Mouse (Mus musculus) lung, postnatal 4 days (tissue): Measurements from ENCODE around the gene Cldn24.
"Not testable (repeated sequence)": the region's sequence is repeated elsewhere in the genome, so short reads cannot be mapped to it uniquely, and the experiment has no call there.

Experiments used
- DNase-seq, 2 experiments: peaks; one replicate each; pipeline ENCODE4 v3.0.0; 2021

Cldn24 gene

DNA sequence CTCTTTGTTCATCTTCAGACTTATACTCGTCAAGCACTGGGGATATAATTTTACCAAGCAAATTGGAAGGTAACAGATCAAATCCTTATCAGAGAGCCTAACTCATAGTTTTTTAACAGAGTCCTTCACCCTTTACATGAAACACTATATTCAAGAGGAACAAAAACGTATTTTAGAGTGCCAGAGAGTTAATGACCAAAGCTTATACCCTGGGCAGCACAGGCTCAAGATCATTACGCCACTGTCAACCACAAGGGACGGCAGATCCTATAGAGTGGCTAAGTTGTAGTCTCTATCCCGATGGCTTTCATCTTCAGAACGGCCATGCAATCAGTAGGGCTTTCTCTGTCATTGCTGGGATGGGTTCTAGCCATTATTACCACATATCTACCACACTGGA, at the start of gene Cldn24:
Gene Cldn24 (plus strand): TSS at position 301 of the 400 bp plus-strand sequence.
- no peak for DNase-seq

DNA sequence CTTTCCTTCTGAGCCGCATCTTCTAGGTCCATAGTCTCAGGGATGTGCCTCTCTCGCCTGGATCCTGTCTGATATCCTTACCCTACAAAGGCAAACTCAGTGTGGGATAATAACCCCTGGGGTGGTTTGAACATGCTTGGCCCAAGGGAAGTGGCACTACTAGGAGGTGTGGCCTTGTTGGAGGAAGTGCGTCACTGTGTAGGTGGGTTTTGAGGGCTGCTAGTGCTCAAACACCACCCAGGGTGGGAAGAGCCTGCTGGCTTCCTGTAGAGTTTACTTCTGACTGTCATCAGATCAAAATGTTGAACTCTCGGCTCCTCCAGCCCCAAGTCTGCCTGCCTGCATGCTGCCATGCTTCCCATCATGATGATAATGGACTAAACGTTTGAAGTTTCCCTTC, 49.0 kb upstream of the Cldn24 start:
- no peak for DNase-seq

DNA sequence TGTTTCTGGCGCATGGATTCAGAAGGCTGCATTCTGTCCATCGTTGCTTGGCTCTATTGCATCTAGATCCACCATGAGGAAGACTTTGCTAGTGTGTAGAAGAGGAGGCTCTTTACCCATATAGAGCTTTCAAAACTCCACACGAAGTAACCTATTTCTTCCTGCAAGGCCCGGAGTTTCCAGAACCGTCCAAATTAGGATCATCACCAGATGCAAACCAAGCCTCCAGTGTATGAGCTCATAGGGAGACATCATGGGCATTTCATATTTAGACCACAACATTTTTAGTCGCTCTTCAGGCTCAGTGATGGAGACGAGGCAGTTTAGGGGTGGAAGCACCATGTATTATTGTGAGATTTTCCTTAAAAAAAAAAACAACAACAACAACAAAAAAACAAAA, 44.5 kb upstream of the Cldn24 start:
- DNase-seq: no peak

DNA sequence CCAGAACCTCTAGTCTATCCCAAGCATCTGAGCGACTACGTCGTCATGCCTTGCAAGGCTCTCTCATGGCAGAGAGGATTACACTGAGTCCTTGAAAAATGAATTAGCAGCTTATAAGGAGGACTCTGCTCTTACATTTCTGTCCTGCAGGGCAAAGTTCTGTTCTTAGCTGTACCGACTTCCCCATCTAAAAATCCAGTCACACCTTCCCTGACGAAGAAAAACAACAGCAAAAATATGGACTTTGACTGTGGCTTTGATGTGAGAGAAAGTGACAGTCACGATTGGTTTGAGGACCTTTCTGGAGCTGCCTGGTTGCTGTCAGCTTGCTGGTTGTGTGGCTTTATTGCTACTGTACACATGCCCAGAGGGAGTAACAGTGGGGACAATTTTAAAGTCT, 42.4 kb upstream of the Cldn24 start:
- no peak for DNase-seq

DNA sequence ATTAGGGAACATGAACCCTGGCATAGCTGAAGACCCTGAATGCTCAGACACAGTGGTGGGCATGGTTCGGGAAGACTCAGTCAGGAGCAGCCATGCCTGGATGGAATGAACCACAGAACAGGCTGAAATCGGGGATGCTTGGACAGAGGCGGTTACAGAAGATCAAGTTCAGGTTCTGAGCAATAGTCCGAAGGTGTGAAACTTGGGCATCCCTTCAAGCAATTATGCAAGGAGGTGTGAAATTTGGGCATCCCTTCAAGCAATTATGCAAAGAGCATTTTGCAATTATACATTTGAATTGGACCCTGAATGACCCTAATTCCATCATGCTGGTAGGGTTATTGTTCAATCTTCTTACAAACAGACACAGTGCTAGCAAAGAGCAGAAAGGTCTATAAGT, 40.1 kb upstream of the Cldn24 start:
- no peak for DNase-seq

DNA sequence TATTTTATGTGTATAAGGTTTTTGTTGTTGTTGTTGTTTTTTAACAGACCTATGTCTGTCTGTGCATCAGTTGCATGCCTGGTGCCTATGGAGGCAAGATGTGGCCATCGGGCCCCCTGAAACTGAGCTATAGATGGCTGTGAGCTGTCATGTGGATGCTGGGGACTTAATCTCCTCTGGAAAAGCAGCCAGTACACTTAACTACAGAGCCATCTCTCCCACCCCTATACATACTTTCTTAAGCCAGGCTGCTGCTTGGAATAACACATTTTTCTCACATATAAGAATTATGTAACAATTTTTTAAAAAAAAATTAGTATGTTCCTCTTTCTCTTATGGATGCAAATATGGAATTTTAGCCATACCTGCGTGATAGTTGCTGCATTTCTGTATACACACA, 38.4 kb upstream of the Cldn24 start:
- DNase-seq: no peak

DNA sequence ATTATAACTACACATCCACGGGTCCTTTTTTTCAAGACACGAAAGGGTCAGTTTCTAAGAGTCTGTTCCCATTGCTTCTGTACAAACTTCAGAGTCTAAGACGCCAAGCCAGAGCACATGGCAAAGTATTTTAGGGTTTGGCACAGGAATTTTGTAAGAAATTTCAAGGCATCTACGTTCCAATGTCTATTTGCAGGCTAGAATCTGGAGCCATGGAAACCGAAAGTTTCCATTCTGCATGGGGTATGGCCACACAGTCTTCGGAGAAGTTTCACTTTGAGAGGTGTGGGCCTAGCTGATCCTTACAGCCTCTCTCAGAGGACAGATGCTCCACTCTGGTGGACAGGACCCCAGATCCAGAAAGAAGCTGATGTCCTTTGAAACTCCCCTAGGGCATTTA, 38.0 kb upstream of the Cldn24 start:
- DNase-seq: no peak

DNA sequence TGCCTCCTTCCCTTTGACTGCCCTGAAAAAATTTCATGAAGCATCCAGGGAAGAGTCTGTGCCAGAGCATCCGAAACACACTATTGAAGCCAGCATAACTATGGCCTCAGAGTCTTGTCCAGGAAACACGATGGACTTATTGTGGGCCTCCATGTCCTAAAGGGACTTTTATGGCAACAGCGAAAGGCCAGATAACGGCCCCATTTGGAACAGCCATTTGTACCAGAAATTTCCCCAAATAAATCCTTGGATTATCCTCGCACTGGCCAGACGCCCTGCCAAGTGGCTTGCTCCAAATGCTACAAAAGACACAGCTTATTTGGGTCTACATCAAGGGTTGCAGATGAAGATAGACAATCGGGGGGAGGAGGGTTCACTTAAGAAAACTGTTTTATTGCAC, 37.5 kb upstream of the Cldn24 start:
- DNase-seq: no peak

DNA sequence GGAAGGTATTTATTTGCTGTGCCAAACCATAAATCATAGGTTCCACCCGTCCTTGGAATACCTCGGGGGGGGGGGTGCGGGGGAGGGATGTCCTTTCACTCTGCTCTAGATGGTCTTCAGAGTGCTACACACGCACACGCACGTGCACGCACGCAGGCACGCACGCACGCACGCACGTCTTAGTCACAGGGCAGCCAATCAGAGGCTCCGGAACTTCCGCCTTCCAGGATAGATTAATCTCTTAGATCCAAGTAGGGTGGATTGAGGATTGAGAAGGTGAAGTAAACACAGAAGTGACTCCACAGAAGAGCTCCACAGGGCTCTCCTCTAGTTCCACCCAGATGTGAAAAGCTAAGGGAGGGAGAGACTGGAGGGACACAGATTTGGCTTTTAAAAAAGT, 35.6 kb upstream of the Cldn24 start:
- DNase-seq: no peak

DNA sequence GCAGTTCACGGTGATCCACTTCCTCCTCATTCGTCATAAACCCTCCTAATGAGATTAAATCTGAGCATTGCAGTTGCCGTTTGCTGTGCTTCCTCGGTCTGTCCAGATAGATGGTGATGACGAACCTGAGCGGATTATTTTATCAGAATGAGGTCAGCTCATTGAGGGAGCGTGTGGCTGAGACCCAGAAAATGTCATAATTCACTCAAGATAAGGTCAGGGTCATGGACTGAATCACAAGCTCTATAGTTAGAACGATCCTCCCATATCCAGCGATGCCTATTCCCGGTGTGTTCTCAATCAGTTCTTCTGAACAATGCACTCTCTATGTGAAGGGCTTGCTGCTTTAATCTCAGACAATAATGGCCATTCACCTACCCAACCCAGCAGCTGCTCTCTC, 34.2 kb upstream of the Cldn24 start:
- no peak for DNase-seq

DNA sequence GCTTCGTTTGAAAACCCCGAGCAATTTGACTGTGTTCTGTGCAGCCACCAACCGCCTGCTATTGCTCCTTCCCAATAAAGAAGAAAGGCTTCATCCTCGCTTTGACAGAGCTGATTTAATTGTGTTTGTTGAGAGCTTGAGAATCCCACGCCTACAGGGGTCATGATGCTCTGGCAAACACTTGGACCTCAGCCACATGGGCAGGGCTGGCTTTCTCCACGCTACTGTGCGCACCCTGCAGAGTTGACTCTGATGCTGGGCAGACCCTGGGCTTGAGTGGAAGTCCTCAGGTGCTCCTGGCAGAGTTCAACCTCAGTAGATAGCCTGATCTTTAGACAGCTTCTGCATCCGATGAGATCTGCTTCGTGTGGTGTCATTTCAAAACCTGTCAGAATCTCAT, 30.0 kb upstream of the Cldn24 start:
- DNase-seq: no peak

DNA sequence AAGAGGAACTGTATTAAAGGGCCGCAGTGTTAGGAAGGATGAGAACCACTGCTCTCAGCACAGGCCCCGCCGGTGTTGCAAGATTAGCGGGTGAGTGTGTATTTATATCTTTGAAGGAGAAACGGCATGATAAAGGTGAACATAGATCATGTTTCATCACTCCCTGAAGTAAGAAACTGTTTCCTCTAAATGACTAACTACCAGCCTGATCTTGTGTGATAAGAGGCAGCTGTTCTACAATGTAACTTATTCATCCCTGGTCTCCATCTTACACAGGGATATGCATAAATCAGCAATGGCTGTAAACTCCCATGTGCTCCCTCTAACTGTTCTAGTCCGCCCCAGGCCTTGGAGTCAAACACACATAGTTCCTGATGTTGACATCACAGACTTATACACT, 22.5 kb upstream of the Cldn24 start:
- DNase-seq: no peak

DNA sequence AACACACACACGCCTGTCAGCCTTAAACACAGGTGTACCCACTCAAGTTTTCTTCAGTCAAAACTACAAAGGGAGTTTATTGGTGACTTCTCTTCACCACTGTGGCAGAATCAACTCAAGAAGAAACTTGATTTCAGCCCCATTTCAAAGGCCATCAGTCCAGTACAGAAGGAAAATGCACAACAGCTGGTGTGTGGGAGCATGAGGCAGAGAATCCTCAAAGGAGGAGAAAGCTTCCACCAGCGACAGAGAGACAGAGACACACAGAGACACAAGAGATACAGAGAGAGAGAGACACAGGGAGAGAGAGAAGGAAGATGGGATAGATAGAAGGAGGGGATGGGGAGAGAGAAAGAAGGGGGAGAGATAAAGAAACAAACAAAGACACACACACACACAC, 19.6 kb upstream of the Cldn24 start:
- DNase-seq: no peak

DNA sequence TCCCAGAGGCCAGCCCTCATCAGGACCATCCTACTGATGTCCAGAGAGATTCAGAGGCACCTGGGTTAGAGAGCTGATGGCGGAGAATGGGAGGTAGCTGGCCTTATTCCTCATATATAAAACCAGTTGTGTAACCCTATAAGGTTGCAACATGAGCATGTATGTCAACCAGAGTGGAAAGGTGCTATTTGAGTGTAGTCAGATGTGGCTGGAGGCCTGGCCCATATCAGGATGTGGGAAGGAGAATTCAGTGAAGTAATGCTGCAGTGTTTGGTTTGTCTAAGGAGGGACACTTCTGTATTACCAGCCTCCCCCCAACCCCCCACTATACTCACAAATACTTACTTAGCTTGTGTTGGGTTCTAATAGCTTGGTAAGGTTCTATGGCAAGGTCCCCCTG, 17.7 kb upstream of the Cldn24 start:
- DNase-seq: no peak

DNA sequence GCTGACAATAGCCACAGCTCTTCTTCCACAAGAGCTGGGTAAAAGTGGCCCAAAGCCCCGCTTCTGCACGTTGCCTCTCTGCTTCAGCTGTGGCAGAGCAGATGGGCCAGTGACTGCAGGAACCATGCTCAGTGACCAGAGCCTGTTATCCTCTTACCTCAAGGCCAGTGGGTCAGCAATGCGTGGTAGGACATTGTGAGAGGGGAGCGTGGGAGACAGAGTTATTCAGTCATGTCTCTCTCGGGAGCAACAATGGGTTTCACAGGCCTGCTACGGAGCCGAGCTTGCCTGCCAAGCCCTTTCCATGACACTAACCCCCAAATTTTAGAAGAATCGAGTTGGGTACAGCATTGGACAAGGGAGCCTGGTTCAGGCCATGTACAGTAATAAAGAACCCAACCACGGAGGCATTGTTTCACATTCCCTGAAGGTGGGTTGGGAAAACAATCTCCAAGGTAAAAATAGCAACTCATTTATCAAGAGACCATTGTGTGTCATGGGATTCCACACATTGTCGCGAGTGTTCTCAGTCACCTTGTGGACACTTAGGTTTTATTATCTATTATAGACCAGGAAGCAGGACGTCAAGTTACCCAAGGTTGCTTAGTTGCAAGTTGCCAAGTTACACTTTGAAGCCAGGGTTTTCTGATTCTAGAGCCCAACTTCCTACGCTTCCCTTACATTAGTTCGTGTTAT, 11.8 kb upstream of the Cldn24 start:
- no peak for DNase-seq

DNA sequence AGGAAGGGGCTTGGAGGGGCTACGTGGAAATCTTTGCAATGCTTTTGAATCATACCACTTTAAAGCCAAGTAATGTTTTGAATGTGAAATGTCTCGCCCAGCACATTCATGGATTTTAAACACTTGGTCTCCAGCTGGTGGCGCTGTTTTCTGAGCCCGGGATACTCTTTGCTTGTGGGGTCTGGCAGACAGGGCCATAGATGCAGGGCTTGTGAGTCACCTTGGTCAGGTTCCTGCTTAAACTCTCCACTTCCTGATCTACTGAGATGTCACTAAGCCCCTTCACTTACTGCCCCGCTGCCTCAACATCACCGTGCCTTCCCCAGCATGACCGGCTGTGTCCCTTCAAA, 11.3 kb upstream of the Cldn24 start:
- no peak for DNase-seq

DNA sequence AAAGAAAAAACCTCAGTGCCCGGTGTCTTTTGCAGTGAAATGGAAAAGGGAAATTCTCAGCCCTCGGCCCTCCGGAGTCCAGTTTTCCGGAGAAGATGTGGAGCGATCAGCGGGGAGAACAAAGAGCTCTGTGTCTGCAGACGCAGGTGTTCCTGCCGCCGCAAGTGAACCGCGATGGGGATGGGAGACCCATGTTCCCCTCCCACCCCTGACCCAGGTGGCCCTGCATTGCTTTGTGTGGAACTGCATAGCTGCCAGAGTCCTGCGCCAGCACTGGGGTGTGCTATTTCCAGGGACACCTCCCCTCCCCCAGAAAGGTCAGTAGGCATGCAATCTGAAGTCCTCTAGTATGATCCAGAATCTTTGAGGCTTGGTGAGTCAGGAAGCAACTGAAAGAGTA, 10.7 kb upstream of the Cldn24 start:
- no peak for DNase-seq

DNA sequence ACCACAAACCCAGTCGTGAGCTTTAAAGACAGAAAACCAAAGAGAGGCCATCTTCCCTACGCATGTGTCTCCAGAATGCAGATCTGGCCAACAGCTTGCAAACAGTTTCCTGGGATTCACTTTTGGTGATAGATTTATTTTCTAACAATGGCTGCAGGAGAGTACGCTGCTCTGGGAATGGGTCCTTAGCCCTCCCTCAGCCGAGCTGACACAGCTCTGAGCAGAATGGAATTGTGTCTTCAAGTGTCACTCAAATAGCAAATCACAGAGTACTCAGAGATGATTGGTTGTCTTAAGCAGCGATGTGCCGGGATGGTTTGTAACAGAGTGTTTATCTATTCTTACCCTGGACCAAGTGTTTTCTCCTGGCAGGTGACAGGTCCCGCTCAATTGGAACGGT, 2.9 kb upstream of the Cldn24 start:
- DNase-seq: no peak

DNA sequence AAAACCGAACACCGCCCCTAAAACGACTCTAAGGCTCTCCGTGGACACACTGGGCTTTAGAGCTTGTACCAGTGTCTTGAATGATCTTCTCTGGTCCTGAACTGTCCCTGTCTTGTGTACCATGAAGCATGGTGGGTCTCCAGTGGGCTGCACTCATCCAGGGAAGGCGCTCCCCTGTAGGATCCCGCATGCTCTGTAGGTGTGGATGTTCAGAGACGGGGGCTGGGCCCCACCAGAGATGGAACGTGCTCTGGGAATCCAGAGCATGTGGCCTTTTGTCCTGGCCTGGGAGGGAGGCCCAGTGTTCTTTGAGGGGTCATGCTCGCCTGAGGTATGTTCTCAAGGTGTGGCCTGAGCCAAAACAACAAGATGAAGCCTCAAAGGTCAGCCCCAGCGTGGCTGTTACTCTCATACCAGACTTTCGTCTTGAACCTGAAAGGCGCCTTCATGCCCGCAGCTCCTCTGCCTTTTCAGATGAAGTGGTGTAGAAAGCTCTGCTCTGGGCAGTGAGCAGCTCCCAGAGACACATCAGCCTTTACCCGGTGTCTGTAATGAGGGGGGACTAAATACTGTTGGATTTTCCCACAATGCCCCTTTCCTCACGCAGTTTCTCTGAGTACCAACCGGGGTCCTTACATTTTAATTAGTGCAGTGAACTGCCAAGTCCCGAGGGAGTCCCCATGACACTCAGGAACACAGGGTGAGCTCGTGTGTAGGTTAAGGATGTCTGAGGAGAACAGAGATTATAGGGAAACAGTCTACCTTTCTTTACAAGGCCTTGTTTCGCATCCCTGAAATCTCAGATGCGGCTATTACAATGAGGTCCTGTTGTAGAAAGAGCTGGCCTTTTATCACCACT, 800 bp upstream of the Cldn24 start:
- DNase-seq: no peak

DNA sequence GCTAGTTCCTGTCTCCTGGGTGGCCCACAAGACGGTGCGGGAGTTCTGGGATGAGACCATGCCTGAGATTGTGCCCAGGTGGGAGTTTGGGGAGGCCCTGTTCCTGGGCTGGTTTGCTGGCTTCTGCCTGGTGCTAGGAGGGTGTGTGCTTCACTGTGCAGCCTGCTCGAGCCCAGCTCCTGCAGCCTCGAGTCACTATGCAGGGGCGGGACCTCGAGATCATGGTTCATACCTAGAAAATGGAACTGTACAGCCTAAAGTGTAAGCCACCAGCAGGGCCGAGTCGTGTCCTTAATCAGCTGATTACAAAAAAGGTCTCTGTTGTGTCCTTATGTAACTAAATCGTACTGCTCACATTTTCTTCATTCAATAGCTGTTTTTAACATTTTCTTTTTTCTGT, 598 bp downstream of the Cldn24 start:
- not testable (repeated sequence) for DNase-seq

DNA sequence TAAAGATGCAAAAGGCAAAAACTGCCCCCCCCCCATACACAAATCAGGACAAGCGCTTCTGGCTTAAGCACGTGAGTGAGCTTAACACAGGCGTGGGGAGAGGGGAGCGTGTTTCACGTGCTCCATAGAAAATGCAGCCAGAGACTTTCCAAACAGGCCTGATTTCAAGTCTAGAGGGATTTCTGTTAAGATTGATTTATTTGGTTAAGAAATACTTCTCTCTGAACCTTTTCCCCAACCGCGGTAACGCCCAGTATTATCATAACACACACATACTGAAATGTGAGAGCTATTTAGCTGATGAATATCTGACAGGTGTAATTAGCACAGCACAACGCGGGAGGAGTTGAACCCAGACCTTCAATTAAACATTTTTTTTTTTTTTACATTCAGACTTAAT, 1.8 kb downstream of the Cldn24 start:
- no peak for DNase-seq

DNA sequence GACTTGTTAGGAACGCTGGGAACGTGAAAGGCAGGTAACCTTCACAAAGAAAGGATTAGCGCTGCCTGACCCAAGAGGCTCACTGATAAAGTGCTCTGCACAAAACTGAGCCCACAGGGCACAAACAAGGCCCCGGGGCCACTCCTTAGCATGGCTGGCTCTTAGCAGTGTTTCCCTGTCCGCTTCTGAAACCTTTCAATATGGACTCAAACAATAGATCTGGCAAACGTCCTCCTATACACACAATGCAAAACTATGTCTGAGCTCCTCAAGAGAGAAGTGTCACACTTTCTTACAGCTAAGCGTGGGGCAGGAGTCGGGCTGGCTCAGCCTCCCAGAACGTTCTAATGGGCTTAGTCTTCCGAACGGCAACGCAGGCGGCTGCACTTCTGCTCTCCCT, 2.2 kb downstream of the Cldn24 start, which contains the start of gene Cldn22:
Gene Cldn22 (plus strand): TSS at position 301 of the 400 bp plus-strand sequence.
- no peak for DNase-seq

DNA sequence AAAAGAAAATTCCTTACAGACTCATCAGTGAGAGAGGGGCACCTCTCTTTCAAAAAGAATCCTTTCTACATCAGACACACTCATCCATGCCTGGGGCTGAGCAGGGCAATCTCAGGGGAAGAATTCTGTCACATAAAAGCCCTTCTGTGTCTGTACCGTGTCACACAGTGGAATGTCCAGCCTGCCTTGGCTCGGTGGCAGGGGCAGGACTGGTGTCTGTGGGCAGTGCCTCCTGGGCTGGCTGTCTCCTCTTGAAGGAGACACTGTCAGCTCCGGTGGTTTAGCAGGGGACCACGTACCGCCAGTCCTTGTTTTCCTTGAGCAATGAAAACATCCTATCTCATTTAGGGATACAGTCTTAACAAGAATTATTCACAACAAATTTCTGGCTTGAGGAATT, 3.7 kb downstream of the Cldn24 start:
- DNase-seq: no peak

DNA sequence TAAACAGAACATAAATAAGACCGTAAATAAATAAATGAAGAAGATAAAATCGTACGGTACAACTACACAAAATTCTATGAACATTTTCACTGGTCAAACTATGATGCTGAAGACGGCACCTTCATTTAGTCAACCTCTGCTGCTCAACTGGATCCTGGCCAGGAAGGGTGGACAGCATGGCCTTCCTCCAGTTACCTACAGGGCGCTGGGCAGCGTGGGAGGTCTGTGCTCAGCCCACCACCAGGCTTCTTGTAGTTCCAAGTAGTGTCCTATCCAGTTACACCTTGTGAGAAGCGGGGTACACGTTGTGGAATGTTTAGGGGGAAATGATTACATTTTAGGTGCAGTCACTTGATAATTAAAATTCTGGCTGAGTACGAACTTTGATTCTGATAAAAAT, 5.0 kb downstream of the Cldn24 start:
- no peak for DNase-seq

DNA sequence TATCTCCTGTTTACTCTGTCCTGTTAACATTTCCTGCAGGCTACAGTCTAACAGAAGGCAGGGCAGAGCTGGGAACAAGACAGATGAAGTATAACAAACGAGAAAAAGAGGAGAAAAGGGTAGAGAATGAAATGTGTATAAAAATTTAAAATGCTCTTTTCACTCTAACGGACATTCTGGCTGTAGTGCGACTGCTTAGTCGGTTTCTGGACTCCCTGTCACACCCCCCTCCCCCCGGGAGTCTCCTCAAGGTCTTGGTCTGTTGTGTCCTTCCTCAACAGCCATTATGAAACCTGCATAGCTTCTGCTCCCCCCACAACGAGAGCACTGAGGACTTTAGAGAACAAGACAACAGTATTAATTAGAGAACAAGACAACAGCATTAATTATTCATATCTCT, 10.7 kb downstream of the Cldn24 start:
- no peak for DNase-seq
